Mouse (Mus musculus) C2C12 (cell line): Measurements from ENCODE around the gene Ptp4a2. TPM values are rescaled to one million over a fixed set of nuclear protein-coding genes. Genes with fewer than 3 reads are reported as not detected.

Source experiments
- H3K27me3 ChIP-seq: one replicate; pipeline ENCODE4 v1.6.1; 2011; ENCODE audit not compliant: control insufficient read depth, insufficient read depth, insufficient read length
- H3K36me3 ChIP-seq: one replicate; pipeline ENCODE4 v1.6.1; 2011; ENCODE audit not compliant: control insufficient read depth, insufficient read depth
- H3K4me3 ChIP-seq: one replicate; pipeline ENCODE4 v1.5.1; 2011; ENCODE audit warnings: mild to moderate bottlenecking, control low read depth; ENCODE audit not compliant: poor library complexity, insufficient read depth, severe bottlenecking
- H3K79me2 ChIP-seq: one replicate; pipeline ENCODE4 v1.6.1; 2011; ENCODE audit not compliant: control insufficient read depth, insufficient read depth
- H3K79me3 ChIP-seq: one replicate; pipeline ENCODE4 v1.6.1; 2011; ENCODE audit warnings: low read depth, control low read depth
- H3ac ChIP-seq: one replicate; pipeline ENCODE3; 2011; ENCODE audit warnings: low read depth; ENCODE audit not compliant: control insufficient read depth, insufficient read length
- CEBPB ChIP-seq: IDR thresholded peaks from one replicate; pipeline ENCODE4 v1.6.1; 2011; ENCODE audit warnings: low read depth, mild to moderate bottlenecking, control low read depth, moderate library complexity
- CTCF ChIP-seq: IDR thresholded peaks from one replicate; pipeline ENCODE4 v1.5.1; 2011; ENCODE audit not compliant: control insufficient read depth, insufficient read depth, insufficient read length
- FOSL1 ChIP-seq: IDR thresholded peaks from one replicate; pipeline ENCODE4 v1.8.0; 2011; ENCODE audit warnings: mild to moderate bottlenecking, low read length; ENCODE audit not compliant: poor library complexity, insufficient read depth, severe bottlenecking
- MAX ChIP-seq: IDR thresholded peaks from one replicate; pipeline ENCODE4 v1.6.1; 2011; ENCODE audit warnings: mild to moderate bottlenecking, control low read depth
- MYOD1 ChIP-seq: IDR thresholded peaks from one replicate; pipeline ENCODE4 v1.6.1; 2011; ENCODE audit warnings: low read depth; ENCODE audit not compliant: control insufficient read depth, insufficient read length
- MYOG ChIP-seq: IDR thresholded peaks from one replicate; pipeline ENCODE4 v1.6.1; 2011; ENCODE audit not compliant: control insufficient read depth, insufficient read length; ENCODE audit errors: extremely low read depth
- USF1 ChIP-seq: IDR thresholded peaks from one replicate; pipeline ENCODE4 v1.6.1; 2011; ENCODE audit warnings: low read depth, mild to moderate bottlenecking, control low read depth, moderate library complexity
- polyA plus RNA-seq: library from polyadenylated mRNA; unstranded; fragments of >200 nt; fragmentation: generic; extraction: Trizol; gene quantifications from one replicate; pipeline ENCODE4 v1.2.1, GENCODE M21; 2012; ENCODE audit warnings: missing spikeins

Ptp4a2 gene
- polyA plus RNA-seq, 1 experiment: 101 TPM

GRCm38 (mm10) chr4:129770600-129770999, 40.4 kb upstream of the Ptp4a2 start:
- Histone ChIP-seq H3ac (no peak overlapping the region), H3K4me3 (no peak overlapping the region), H3K79me2 (no peaks in the 10 kb centered on the region), H3K27me3 (no peaks in the 10 kb centered on the region), H3K79me3 (no peaks in the 10 kb centered on the region), H3K36me3 (no peaks in the 10 kb centered on the region)
- TF ChIP-seq USF1: no peak
- no peak for TF ChIP-seq MYOD1
- no peak for TF ChIP-seq MAX
- TF ChIP-seq CEBPB: no peak
- no peak for TF ChIP-seq FOSL1
- TF ChIP-seq MYOG: no peak
- no peak for TF ChIP-seq CTCF

GRCm38 (mm10) chr4:129771314-129771671, 39.7 kb upstream of the Ptp4a2 start:
- Histone ChIP-seq H3K79me3 (no peaks in the 10 kb centered on the region), H3K27me3 (no peaks in the 10 kb centered on the region), H3K36me3 (no peaks in the 10 kb centered on the region), H3K4me3 (no peak overlapping the region), H3ac (no peak overlapping the region), H3K79me2 (no peaks in the 10 kb centered on the region)
- no peak for TF ChIP-seq MYOG
- TF ChIP-seq CTCF: no peak
- TF ChIP-seq FOSL1: no peak
- no peak for TF ChIP-seq CEBPB
- TF ChIP-seq MAX: no peak
- no peak for TF ChIP-seq USF1
- no peak for TF ChIP-seq MYOD1

GRCm38 (mm10) chr4:129771672-129772521, 39.1 kb upstream of the Ptp4a2 start:
- Histone ChIP-seq H3K79me2 (no peaks in the 10 kb centered on the region), H3ac (no peak overlapping the region), H3K4me3 (no peak overlapping the region), H3K36me3 (no peaks in the 10 kb centered on the region), H3K79me3 (no peaks in the 10 kb centered on the region), H3K27me3 (no peaks in the 10 kb centered on the region)
- TF ChIP-seq CEBPB (no peak), MAX (no peak), CTCF (no peak), MYOG (no peak), MYOD1 (no peak), FOSL1 (no peak), USF1 (no peak)

- H3K79me3 ChIP-seq: no peaks in the 10 kb centered on the region
- no peaks in the 10 kb centered on the region for H3K79me2 ChIP-seq
- H3K27me3 ChIP-seq: no peaks in the 10 kb centered on the region
- TF ChIP-seq CTCF: no peak
- no peak for TF ChIP-seq FOSL1
- no peak for TF ChIP-seq USF1
- no peaks in the 10 kb centered on the region for H3K36me3 ChIP-seq
- no peak overlapping the region for H3K4me3 ChIP-seq
- no peak overlapping the region for H3ac ChIP-seq
These were observed 28.9 kb upstream of the Ptp4a2 start for GRCm38 (mm10) chr4:129781881-129782675.

GRCm38 (mm10) chr4:129782857-129783331, 28.1 kb upstream of the Ptp4a2 start:
- Histone ChIP-seq H3K36me3 (no peaks in the 10 kb centered on the region), H3K79me3 (no peaks in the 10 kb centered on the region), H3ac (no peak overlapping the region), H3K4me3 (no peak overlapping the region), H3K27me3 (no peaks in the 10 kb centered on the region), H3K79me2 (no peaks in the 10 kb centered on the region)
- TF ChIP-seq USF1: no peak
- TF ChIP-seq MAX: no peak
- no peak for TF ChIP-seq MYOD1
- no peak for TF ChIP-seq FOSL1
- no peak for TF ChIP-seq CEBPB
- no peak for TF ChIP-seq CTCF
- TF ChIP-seq MYOG: no peak

GRCm38 (mm10) chr4:129783506-129783905, 27.5 kb upstream of the Ptp4a2 start:
- Histone ChIP-seq H3K27me3 (no peaks in the 10 kb centered on the region), H3K36me3 (no peaks in the 10 kb centered on the region), H3ac (no peak overlapping the region), H3K4me3 (no peak overlapping the region), H3K79me2 (no peaks in the 10 kb centered on the region), H3K79me3 (no peaks in the 10 kb centered on the region)
- no peak for TF ChIP-seq MYOG
- TF ChIP-seq FOSL1: no peak
- no peak for TF ChIP-seq CTCF
- TF ChIP-seq MYOD1: no peak
- no peak for TF ChIP-seq USF1
- no peak for TF ChIP-seq MAX
- TF ChIP-seq CEBPB: no peak
